Mouse (Mus musculus) small intestine, adult 2 months (tissue): ENCODE measurements at regions not wholly inside any gene's neighbourhood (a gene's known extent, or its start where the extent isn't known, plus 50 kb on each side); places are given as distances from the start of the nearest gene placed in this dataset.

ENCODE experiments used
- CTCF ChIP-seq: fragments of 200-500 bp; IDR thresholded peaks from 2 replicates; pipeline ENCODE4 v1.5.1; 2012; ENCODE audit warnings: low read depth, mild to moderate bottlenecking, control low read depth, inconsistent platforms, low read length, moderate library complexity, mixed read lengths; ENCODE audit not compliant: insufficient replicate concordance, insufficient read length; ENCODE audit errors: extremely low read depth
- POLR2A ChIP-seq: fragments of 200-500 bp; IDR thresholded peaks from 2 replicates; pipeline ENCODE4 v1.6.1; 2012; ENCODE audit warnings: low read depth, mild to moderate bottlenecking, control low read depth, inconsistent platforms, low read length, moderate library complexity

GRCm38 (mm10) chr12:109966776-109967175, 312.1 kb upstream of the Dio3 start:
- TF ChIP-seq CTCF (no peak), POLR2A (no peak)
